Mouse (Mus musculus) CD4-positive, CD25-positive, alpha-beta regulatory T cell, adult 2 months (primary cell): ENCODE measurements around the gene Tex22.

Source experiments
- DNase-seq: peaks from one replicate; pipeline ENCODE4 v3.0.0-alpha.2; 2012; ENCODE audit warnings: low read depth, low spot score

The Tex22 gene

GRCm38 (mm10) chr12:113074329-113075062 is at the start of gene Tex22:
Gene Tex22 (plus strand): TSS chr12:113074502.
- peak; percentile 86 for DNase-seq

- peak; percentile 34 for DNase-seq
Measured at GRCm38 (mm10) chr12:113026557-113026956, 47.7 kb upstream of the Tex22 start.

GRCm38 (mm10) chr12:113027495-113027894 is 46.8 kb upstream of the Tex22 start:
- DNase-seq, result no peak

GRCm38 (mm10) chr12:113028067-113028466 is 46.2 kb upstream of the Tex22 start:
- DNase-seq, result no peak

GRCm38 (mm10) chr12:113028898-113029297 is 45.4 kb upstream of the Tex22 start:
- DNase-seq, result no peak

- no peak for DNase-seq
Measured at GRCm38 (mm10) chr12:113030046-113030445, 44.3 kb upstream of the Tex22 start.

- no peak for DNase-seq
Measured at GRCm38 (mm10) chr12:113030993-113031392, 43.3 kb upstream of the Tex22 start.

- DNase-seq, result no peak
Measured at GRCm38 (mm10) chr12:113031441-113031840, 42.9 kb upstream of the Tex22 start.

GRCm38 (mm10) chr12:113032296-113033250 is 41.7 kb upstream of the Tex22 start:
- DNase-seq, result no peak

- DNase-seq, result no peak
Measured at GRCm38 (mm10) chr12:113035093-113035492, 39.2 kb upstream of the Tex22 start.

- no peak for DNase-seq
Measured at GRCm38 (mm10) chr12:113036996-113037395, 37.3 kb upstream of the Tex22 start.

GRCm38 (mm10) chr12:113038414-113038813 is 35.9 kb upstream of the Tex22 start:
- no peak for DNase-seq

GRCm38 (mm10) chr12:113041481-113042439 is 32.5 kb upstream of the Tex22 start:
- DNase-seq, result peak; percentile 34

GRCm38 (mm10) chr12:113042543-113042942 is 31.8 kb upstream of the Tex22 start:
- DNase-seq, result no peak

GRCm38 (mm10) chr12:113044916-113045677 is 29.2 kb upstream of the Tex22 start:
- peak; percentile 50 for DNase-seq

- DNase-seq, result peak; percentile 58
Measured at GRCm38 (mm10) chr12:113046861-113047260, 27.4 kb upstream of the Tex22 start.

- no peak for DNase-seq
Measured at GRCm38 (mm10) chr12:113048103-113048502, 26.2 kb upstream of the Tex22 start.

GRCm38 (mm10) chr12:113049836-113050235 is 24.5 kb upstream of the Tex22 start:
- peak; percentile 69 for DNase-seq

- peak; percentile 70 for DNase-seq
Measured at GRCm38 (mm10) chr12:113050671-113051070, 23.6 kb upstream of the Tex22 start.

GRCm38 (mm10) chr12:113051628-113052403 is 22.5 kb upstream of the Tex22 start:
- no peak for DNase-seq
